Mouse (Mus musculus) kidney, postnatal 36 days (tissue): Measurements from ENCODE around the gene Tdpoz5.
"Not testable (repeated sequence)": the region's sequence is repeated elsewhere in the genome, so short reads cannot be mapped to it uniquely, and the experiment has no call there.

Source experiments
- DNase-seq, 2 experiments: peaks; one replicate each; pipeline ENCODE4 v3.0.0; 2021 to 2022; ENCODE audit warnings: mixed read lengths in 2 of 2

Gene Tdpoz5

GRCm38 (mm10) chr3:93961214-93961613 lies at the start of gene Tdpoz5:
TSS of gene Tdpoz5 (minus strand) at chr3:93961314.
- not testable (repeated sequence) for DNase-seq

- DNase-seq = not testable (repeated sequence)
Observed at GRCm38 (mm10) chr3:93968938-93969337, 7.8 kb upstream of the Tdpoz5 start.

GRCm38 (mm10) chr3:93943443-93943842 lies 17.7 kb downstream of the Tdpoz5 start, which contains the start of gene Gm9117:
TSS of gene Gm9117 (minus strand) at chr3:93943543.
- DNase-seq = not testable (repeated sequence)

- DNase-seq = not testable (repeated sequence)
Observed at GRCm38 (mm10) chr3:93938386-93938785, 22.7 kb downstream of the Tdpoz5 start.
